Mouse (Mus musculus) liver, embryonic 11.5 days (tissue): ENCODE results near the gene Hbq1b. TPM values are rescaled to one million over a fixed set of nuclear protein-coding genes. Genes with fewer than 3 reads are reported as not detected.
"Not testable (repeated sequence)": the region's sequence is repeated elsewhere in the genome, so short reads cannot be mapped to it uniquely, and the experiment has no call there.

ENCODE experiments used
- ATAC-seq: fragments of 200-750 bp; cut with Nextera tagmentation; replicated peaks from 2 replicates; pipeline ENCODE4 v1.8.0; 2017; ENCODE audit warnings: moderate number of reproducible peaks, mild to moderate bottlenecking, moderate TSS enrichment, moderate library complexity; ENCODE audit not compliant: low FRiP score
- DNase-seq: peaks from one replicate; pipeline ENCODE4 v3.0.0-alpha.2; 2017; ENCODE audit warnings: low spot score
- H3K27ac ChIP-seq: fragments of 300-500 bp; sonication (generic); 2 replicates; pipeline ENCODE4 v1.5.1; 2014; ENCODE audit warnings: mild to moderate bottlenecking, low read depth, low read length, control low read depth
- H3K27me3 ChIP-seq: fragments of 300-500 bp; sonication (generic); replicated peaks from 2 replicates; pipeline ENCODE4 v1.6.1; 2014; ENCODE audit warnings: low read length, mixed read lengths; ENCODE audit not compliant: control insufficient read depth, insufficient read depth
- H3K36me3 ChIP-seq: fragments of 300-500 bp; sonication (generic); 2 replicates; pipeline ENCODE4 v1.6.1; 2014; ENCODE audit warnings: mild to moderate bottlenecking, low read length, moderate library complexity, mixed read lengths; ENCODE audit not compliant: control insufficient read depth, insufficient read depth
- H3K4me1 ChIP-seq: fragments of 300-500 bp; sonication (generic); replicated peaks from 2 replicates; pipeline ENCODE4 v1.6.1; 2014; ENCODE audit warnings: low read length, mixed read lengths; ENCODE audit not compliant: control insufficient read depth, insufficient read depth
- H3K4me2 ChIP-seq: fragments of 300-500 bp; sonication (generic); 2 replicates; pipeline ENCODE4 v1.6.1; 2014; ENCODE audit warnings: mild to moderate bottlenecking, control low read depth, moderate library complexity
- H3K4me3 ChIP-seq: fragments of 300-500 bp; sonication (generic); 2 replicates; pipeline ENCODE4 v1.5.1; 2014; ENCODE audit warnings: low read depth, low read length, control low read depth
- H3K9ac ChIP-seq: fragments of 300-500 bp; sonication (generic); 2 replicates; pipeline ENCODE4 v1.6.1; 2014; ENCODE audit warnings: low read depth, low read length, control low read depth
- H3K9me3 ChIP-seq: fragments of 300-500 bp; sonication (generic); 2 replicates; pipeline ENCODE4 v1.6.1; 2016; ENCODE audit warnings: low read length, inconsistent platforms, mixed read lengths; ENCODE audit not compliant: control insufficient read depth
- WGBS: fragments of 180-500 bp; shearing (Covaris S2); extraction: QIAGEN DNeasy Blood & Tissue Kit; methylation state at CpG from one replicate; pipeline ENCODE4 v1.1.7; 2014; 5-methylcytosine and 5-hydroxymethylcytosine counted together
- polyA plus RNA-seq: library from polyadenylated mRNA; unstranded; fragments of >200 nt; fragmentation: Nextera tagmentation; extraction: Ambion mirVana; gene quantifications from 2 replicates; pipeline ENCODE4 v1.2.1, GENCODE M21; 2014

The Hbq1b gene
- polyA plus RNA-seq, 1 experiment from 2014 or later: 43.6 TPM

DNA sequence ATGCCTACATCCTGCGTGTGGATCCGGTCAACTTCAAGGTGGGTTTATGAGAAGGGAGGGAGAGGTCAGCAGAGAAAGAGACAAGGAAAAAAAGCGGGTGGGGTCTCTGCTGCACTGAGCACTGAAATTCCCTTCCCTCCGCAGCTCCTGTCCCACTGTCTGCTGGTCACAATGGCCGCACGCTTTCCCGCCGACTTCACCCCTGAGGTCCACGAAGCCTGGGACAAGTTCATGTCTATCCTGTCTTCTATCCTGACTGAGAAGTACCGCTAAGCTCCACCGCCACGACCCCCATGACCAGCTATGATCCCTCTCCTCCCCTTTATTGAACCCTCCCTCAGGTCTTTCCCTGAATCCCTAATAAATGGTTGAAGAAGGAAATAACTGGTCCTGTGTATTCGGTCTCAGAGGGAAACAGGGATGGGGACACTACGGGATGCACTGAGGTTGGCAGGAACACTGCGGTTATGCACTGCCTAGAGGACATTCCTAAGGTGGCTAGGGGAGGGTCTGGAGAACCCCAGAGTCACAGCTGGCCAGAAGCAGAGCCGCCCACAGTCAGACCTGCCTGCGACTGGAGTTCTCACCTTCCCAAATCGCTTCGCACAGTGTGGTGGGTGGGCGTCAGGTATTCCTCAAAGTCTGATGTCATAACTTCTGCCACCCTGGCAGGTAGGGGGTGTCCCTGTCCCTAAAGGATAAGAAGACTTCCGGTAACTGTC lies 8.9 kb upstream of the Hbq1b start:
- Histone ChIP-seq H3K4me1 (peaks cover 13% of the 10 kb centered on the region), H3K27ac (peak overlapping the region; percentile 40; the same call in 1 of the 2 replicates), H3K36me3 (no peaks in the 10 kb centered on the region), H3K4me2 (no peak overlapping the region), H3K27me3 (peaks cover 32% of the 10 kb centered on the region), H3K9ac (peak overlapping the region; percentile 10; the same call in 1 of the 2 replicates), H3K4me3 (0 out of 2 replicates have a peak overlapping the region, but pooled peaks have one; percentile 6), H3K9me3 (no peaks in the 10 kb centered on the region)
- WGBS: 57% methylated on average over 21 of the region's 21 CpGs
- DNase-seq (no peak), ATAC-seq (peak; percentile 27; the same call in 1 of the 2 replicates)

DNA sequence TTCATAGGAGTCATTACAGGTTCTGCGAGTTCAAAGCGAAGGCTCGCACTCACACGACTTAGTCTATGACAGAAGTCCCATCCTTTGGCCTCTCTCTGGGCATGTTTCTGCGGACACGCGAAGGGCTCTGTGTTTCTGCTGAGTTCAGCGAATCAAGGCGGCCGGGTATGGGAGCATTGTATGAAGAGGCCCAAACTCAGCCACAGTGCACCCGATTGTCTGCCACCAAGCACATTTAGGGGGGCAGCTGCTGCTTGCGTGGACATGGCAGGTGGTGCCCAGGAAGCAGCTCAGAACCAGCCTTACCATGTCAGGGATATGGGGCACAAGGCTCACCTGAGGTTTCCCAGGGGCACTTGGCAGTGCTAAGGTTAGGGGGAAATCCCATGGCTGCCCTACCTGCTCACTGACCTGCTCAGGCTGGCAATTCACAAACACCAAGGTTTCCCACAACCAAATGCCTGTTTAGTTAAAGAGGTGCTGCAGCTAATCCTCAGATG lies 8.3 kb upstream of the Hbq1b start:
- Histone ChIP-seq H3K4me2 (no peak overlapping the region; the same call in 1 of the 2 replicates), H3K9me3 (no peaks in the 10 kb centered on the region), H3K27ac (peak overlapping the region; percentile 40; the same call in 1 of the 2 replicates), H3K36me3 (no peaks in the 10 kb centered on the region), H3K27me3 (peaks cover 32% of the 10 kb centered on the region), H3K4me1 (peaks cover 13% of the 10 kb centered on the region), H3K4me3 (no peak overlapping the region), H3K9ac (no peak overlapping the region)
- 70% methylated on average over 12 of the region's 12 CpGs for WGBS
- no peak for ATAC-seq
- DNase-seq: no peak

DNA sequence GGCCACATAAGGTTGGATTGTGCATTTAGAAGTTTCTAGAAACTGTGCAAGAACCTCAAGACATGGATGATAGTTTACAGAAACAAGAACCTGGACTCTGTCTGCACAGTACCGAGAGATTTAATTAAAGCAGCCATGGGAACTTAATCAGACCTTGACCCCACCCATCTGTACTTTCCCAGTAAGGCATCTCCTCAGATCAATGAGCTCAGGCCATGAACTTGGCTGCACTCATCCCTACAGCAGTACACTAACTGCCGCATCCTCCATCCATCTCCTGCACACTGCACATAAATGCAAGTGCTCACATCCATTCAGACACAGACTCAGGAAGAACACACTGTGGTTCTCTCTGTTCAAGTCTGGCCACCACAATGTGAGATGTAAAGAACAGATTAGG lies 6.1 kb upstream of the Hbq1b start:
- H3K4me2 ChIP-seq: peak overlapping the region; percentile 48
- 78% methylated on average over 2 of the region's 2 CpGs for WGBS
- peaks cover 13% of the 10 kb centered on the region for H3K4me1 ChIP-seq
- H3K36me3 ChIP-seq: no peaks in the 10 kb centered on the region
- H3K27ac ChIP-seq: peak overlapping the region; percentile 87
- DNase-seq (no peak), ATAC-seq (no peak)
- H3K9me3 ChIP-seq: no peaks in the 10 kb centered on the region
- no peak overlapping the region for H3K4me3 ChIP-seq
- H3K9ac ChIP-seq: peak overlapping the region; percentile 65; the same call in 1 of the 2 replicates
- peaks cover 32% of the 10 kb centered on the region for H3K27me3 ChIP-seq

GRCm38 (mm10) chr11:32281416-32282144 lies 5.2 kb upstream of the Hbq1b start:
- Histone ChIP-seq H3K4me1 (peaks cover 13% of the 10 kb centered on the region), H3K9me3 (no peaks in the 10 kb centered on the region), H3K27ac (peak overlapping the region; percentile 87), H3K27me3 (peaks cover 29% of the 10 kb centered on the region), H3K4me2 (peak overlapping the region; percentile 48), H3K4me3 (no peak overlapping the region), H3K9ac (peak overlapping the region; percentile 65), H3K36me3 (no peaks in the 10 kb centered on the region)
- DNase-seq (no peak), ATAC-seq (no peak)
- 46% methylated on average over 1 of the region's 1 CpGs for WGBS

- not testable (repeated sequence) for H3K36me3 ChIP-seq, DNase-seq, H3K9me3 ChIP-seq
- Histone ChIP-seq H3K9ac (peak within 1 kb of the TSS; percentile 55), H3K27ac (peak within 1 kb of the TSS; percentile 87), H3K4me3 (peak within 1 kb of the TSS; percentile 32), H3K27me3 (peaks cover 19% of the 10 kb centered on the region), H3K4me2 (peak within 1 kb of the TSS; percentile 51), H3K4me1 (peaks cover 13% of the 10 kb centered on the region)
- 11% methylated on average over 1 of the region's 5 CpGs for WGBS
- peak; percentile 79 for ATAC-seq
Observed at GRCm38 (mm10) chr11:32283091-32283777, 3.5 kb upstream of the Hbq1b start, which contains the start of gene Hba-a1. Hba-a1 (plus strand) TSS chr11:32283511.

DNA sequence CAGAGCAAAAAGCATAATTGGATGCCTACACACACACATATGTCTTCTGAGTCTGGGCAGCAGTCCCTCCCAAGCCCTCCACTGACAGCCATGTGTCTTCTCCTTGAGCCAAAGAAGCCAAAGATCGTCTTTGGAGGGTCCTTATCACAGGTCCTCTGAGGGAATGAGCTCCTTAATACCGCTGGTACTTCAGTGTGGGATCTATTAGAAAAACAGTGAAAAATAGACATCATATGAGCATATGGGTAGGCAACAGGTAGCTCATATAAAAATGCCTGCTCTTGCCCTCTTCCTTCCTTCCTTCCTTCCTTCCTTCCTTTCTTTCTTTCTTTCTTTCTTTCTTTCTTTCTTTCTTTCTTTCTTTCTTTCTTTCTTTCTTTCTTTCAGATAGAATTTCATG lies 2.2 kb upstream of the Hbq1b start:
- not testable (repeated sequence) for H3K27me3 ChIP-seq, H3K36me3 ChIP-seq, H3K9me3 ChIP-seq, DNase-seq
- Histone ChIP-seq H3K27ac (peak overlapping the region; percentile 71), H3K4me1 (peaks cover 13% of the 10 kb centered on the region), H3K9ac (peak overlapping the region; percentile 55), H3K4me3 (peak overlapping the region; percentile 32), H3K4me2 (peak overlapping the region; percentile 43)
- ATAC-seq: peak; percentile 4
- 34% methylated on average over 2 of the region's 2 CpGs for WGBS

GRCm38 (mm10) chr11:32285031-32285775 lies 1.6 kb upstream of the Hbq1b start:
- Histone ChIP-seq H3K4me2 (peak overlapping the region; percentile 39), H3K27ac (peak overlapping the region; percentile 71; the same call in 1 of the 2 replicates), H3K36me3 (no peaks in the 10 kb centered on the region), H3K27me3 (peaks cover 2% of the 10 kb centered on the region; the same call in 1 of the 2 replicates), H3K9me3 (no peaks in the 10 kb centered on the region), H3K4me3 (peak overlapping the region; percentile 27; the same call in 1 of the 2 replicates), H3K4me1 (peaks cover 13% of the 10 kb centered on the region), H3K9ac (0 out of 2 replicates have a peak overlapping the region, but pooled peaks have one; percentile 12)
- 61% methylated on average over 7 of the region's 7 CpGs for WGBS
- ATAC-seq (peak; percentile 74), DNase-seq (no peak)

DNA sequence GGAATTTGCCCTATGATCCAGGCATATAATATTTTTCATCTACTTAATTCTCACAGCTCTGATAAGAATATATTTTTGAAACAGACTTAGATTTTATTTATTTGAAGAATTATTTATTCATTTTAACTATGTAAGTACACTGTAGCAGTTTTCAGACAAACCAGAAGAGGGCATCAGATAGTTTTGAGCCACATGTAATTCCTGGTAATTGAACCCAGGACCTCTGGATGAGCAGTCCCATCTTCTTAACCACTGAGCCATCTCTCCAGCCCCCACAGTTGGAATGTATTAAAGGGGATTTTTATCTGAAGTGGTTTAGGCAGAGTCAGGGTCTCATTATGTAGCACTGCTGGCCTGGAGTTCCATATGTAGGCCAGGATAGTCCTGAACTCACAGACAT lies 878 bp upstream of the Hbq1b start:
- H3K4me3 ChIP-seq, H3K9ac ChIP-seq, ATAC-seq: not testable (repeated sequence)

More for the DNA sequence above, 878 bp upstream of the Hbq1b start:
- peaks cover 11% of the 10 kb centered on the region for H3K4me1 ChIP-seq
- H3K27ac ChIP-seq, H3K9me3 ChIP-seq, DNase-seq, H3K36me3 ChIP-seq, H3K4me2 ChIP-seq, H3K27me3 ChIP-seq: not testable (repeated sequence)
